Mouse (Mus musculus) thymus, adult 2 months (tissue): ENCODE measurements around the gene Pcyox1. TPM values are rescaled to one million over a fixed set of nuclear protein-coding genes. Genes with fewer than 3 reads are reported as not detected.

Experiments
- DNase-seq: peaks from one replicate; pipeline ENCODE4 v3.0.0; 2021
- H3K27ac ChIP-seq: fragments of 200-500 bp; 2 replicates; pipeline ENCODE4 v1.5.1; 2012; ENCODE audit warnings: low read length, control low read depth; ENCODE audit not compliant: control insufficient read depth, insufficient read depth
- H3K27me3 ChIP-seq: fragments of 200-500 bp; 2 replicates; pipeline ENCODE4 v1.6.1; 2012; ENCODE audit warnings: mild to moderate bottlenecking, low read length, moderate library complexity, mixed read lengths; ENCODE audit not compliant: control insufficient read depth, insufficient read depth
- H3K36me3 ChIP-seq: fragments of 200-500 bp; 2 replicates; pipeline ENCODE4 v1.6.1; 2012; ENCODE audit warnings: mild to moderate bottlenecking, low read length, moderate library complexity; ENCODE audit not compliant: control insufficient read depth, insufficient read depth
- H3K4me1 ChIP-seq: fragments of 200-500 bp; replicated peaks from 2 replicates; pipeline ENCODE4 v1.6.1; 2012; ENCODE audit warnings: low read length; ENCODE audit not compliant: control insufficient read depth, insufficient read depth
- H3K4me3 ChIP-seq: fragments of 200-500 bp; 2 replicates; pipeline ENCODE4 v1.5.1; 2012; ENCODE audit warnings: mild to moderate bottlenecking, low read length, control low read depth, moderate library complexity; ENCODE audit not compliant: control insufficient read depth, insufficient read depth
- CTCF ChIP-seq: fragments of 200-500 bp; IDR thresholded peaks from 2 replicates; pipeline ENCODE4 v1.5.1; 2012; ENCODE audit warnings: mild to moderate bottlenecking, control low read depth, low read length, moderate library complexity, borderline replicate concordance; ENCODE audit not compliant: control insufficient read depth, poor library complexity, insufficient read depth; ENCODE audit errors: extremely low read depth
- POLR2A ChIP-seq: fragments of 200-500 bp; IDR thresholded peaks from 2 replicates; pipeline ENCODE4 v1.6.1; 2012; ENCODE audit warnings: mild to moderate bottlenecking, low read length, control low read depth, moderate library complexity; ENCODE audit not compliant: control insufficient read depth, poor library complexity, insufficient read depth; ENCODE audit errors: extremely low read depth
- WGBS: fragments of 180-500 bp; shearing (Covaris S2); methylation state at CpG from one replicate; pipeline ENCODE4 v1.1.7; 2018; 5-methylcytosine and 5-hydroxymethylcytosine counted together
- polyA plus RNA-seq: library from polyadenylated mRNA; depleted of rRNA; stranded (reverse); fragments of >200 nt; gene quantifications from 2 replicates; pipeline ENCODE4 v1.2.3, GENCODE M21; 2012; rRNA removed

The Pcyox1 gene
- polyA plus RNA-seq: 14.9 and 15.8 TPM in 2 replicates

DNA sequence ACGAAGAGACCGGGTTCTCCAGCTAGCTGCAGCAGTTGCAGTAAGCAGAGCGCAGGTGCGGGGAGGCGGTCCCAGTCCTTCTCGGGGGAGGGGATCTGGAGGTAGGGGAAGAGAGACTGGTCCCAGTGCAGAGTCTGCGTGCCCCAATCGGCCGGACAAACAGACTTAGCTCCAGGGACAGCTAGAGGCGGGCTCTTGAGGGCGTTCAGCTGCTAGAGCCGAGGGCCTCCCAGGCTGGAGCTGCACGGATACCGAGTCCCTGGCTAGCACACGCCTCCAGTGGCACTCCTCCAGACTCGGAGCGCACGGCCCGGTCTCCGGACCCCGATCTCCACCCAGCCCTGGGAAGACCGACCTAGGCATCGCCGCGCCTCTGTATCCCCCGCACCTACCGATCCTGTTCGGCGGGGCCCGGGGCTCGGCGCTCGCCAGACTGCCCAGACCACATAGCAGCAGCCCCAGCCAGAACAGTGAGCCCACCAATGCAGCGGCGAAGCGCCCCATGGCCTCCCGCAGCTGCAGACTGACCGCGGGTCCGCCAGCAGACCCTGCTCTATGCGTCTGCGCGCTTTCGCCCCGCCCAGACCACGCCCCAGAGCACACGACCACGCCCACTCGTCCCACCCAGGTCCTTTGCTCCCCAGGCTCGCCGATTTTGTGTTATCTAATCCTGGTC is at the start of gene Pcyox1:
Gene Pcyox1 (minus strand): TSS at position 574 of the 676 bp plus-strand sequence.
- Histone ChIP-seq H3K27me3 (no peaks in the 10 kb centered on the region), H3K27ac (no peak within 1 kb of the TSS), H3K36me3 (no peaks in the 10 kb centered on the region), H3K4me1 (peaks cover 8% of the 10 kb centered on the region), H3K4me3 (peak within 1 kb of the TSS; percentile 92)
- peak; percentile 86 for DNase-seq
- TF ChIP-seq POLR2A (no peak; the same call in 1 of the 2 replicates), CTCF (no peak)
- under 1% methylated on average over 51 of the region's 51 CpGs for WGBS

DNA sequence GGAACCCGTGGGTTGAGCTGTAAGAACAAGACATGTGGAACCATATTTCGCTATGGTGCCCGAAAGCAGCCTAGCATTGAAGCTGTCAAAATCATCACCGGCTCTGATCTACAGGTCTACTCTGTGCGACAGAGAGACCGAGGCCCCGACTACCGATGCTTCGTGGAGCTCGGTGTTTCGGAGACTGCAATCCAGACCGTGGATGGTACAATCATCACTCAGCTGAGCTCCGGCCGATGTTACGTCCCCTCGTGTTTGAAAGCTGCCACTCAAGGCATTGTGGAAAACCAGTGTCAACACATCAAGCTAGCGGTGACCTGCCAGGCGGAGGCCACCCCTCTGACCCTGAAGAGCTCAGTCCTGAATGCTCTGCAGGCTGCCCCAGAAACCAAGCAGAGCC is 48.6 kb upstream of the Pcyox1 start:
- Histone ChIP-seq H3K4me1 (no peaks in the 10 kb centered on the region), H3K36me3 (peaks cover 31% of the 10 kb centered on the region), H3K4me3 (no peak overlapping the region), H3K27ac (no peak overlapping the region), H3K27me3 (no peaks in the 10 kb centered on the region)
- 96% methylated on average over 18 of the region's 18 CpGs for WGBS
- no peak for DNase-seq
- TF ChIP-seq POLR2A (no peak), CTCF (no peak)

DNA sequence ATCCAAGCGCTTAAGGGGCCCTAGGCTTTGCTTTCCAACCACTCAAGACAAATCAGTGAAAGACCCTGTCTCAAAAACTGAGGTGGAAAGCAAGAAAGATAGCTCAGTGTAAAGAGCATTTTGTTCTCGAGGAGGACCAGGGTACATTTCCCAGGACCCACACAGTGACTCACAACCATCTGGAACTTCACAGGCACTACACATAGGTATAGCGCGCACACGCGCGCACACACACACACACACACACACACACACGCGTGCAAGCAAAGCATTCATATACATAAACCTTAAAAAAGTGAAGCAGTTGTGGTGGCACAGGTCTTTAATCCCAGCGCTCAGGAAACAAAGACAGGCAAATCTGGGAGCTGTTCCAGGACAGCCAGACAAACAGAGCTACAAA is 44.6 kb upstream of the Pcyox1 start:
- Histone ChIP-seq H3K36me3 (peaks cover 22% of the 10 kb centered on the region), H3K27me3 (no peaks in the 10 kb centered on the region), H3K4me1 (no peaks in the 10 kb centered on the region), H3K27ac (no peak overlapping the region), H3K4me3 (no peak overlapping the region)
- 100% methylated on average over 10 of the region's 10 CpGs for WGBS
- DNase-seq: no peak
- TF ChIP-seq CTCF: no peak
- no peak for TF ChIP-seq POLR2A

- Histone ChIP-seq H3K27ac (no peak overlapping the region), H3K36me3 (peaks cover 14% of the 10 kb centered on the region; the same call in 1 of the 2 replicates), H3K4me1 (no peaks in the 10 kb centered on the region), H3K27me3 (no peaks in the 10 kb centered on the region), H3K4me3 (no peak overlapping the region)
- 83% methylated on average over 1 of the region's 1 CpGs for WGBS
- TF ChIP-seq CTCF: no peak
- TF ChIP-seq POLR2A: no peak
- DNase-seq: no peak
These were observed 42.6 kb upstream of the Pcyox1 start for GRCm38 (mm10) chr6:86439531-86439930.

DNA sequence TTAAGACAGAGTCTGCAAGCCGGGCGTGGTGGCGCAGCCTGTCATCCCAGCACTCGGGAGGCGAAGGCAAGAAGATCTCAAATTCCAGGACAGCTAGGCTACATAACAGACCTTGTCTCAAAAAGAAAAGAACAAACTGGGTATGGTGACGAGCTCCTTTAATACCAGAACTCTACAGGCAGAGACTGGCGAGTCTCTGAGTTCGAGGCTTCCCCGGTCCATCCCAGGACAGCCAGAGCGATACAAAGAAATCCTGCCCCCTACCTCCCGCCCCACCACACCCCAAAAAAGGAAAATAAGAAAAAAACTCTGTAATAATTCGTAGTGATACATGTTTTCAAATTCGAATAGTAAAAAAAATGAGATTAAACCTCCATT is 42.2 kb upstream of the Pcyox1 start:
- H3K4me3 ChIP-seq: peak overlapping the region; percentile 96

DNA sequence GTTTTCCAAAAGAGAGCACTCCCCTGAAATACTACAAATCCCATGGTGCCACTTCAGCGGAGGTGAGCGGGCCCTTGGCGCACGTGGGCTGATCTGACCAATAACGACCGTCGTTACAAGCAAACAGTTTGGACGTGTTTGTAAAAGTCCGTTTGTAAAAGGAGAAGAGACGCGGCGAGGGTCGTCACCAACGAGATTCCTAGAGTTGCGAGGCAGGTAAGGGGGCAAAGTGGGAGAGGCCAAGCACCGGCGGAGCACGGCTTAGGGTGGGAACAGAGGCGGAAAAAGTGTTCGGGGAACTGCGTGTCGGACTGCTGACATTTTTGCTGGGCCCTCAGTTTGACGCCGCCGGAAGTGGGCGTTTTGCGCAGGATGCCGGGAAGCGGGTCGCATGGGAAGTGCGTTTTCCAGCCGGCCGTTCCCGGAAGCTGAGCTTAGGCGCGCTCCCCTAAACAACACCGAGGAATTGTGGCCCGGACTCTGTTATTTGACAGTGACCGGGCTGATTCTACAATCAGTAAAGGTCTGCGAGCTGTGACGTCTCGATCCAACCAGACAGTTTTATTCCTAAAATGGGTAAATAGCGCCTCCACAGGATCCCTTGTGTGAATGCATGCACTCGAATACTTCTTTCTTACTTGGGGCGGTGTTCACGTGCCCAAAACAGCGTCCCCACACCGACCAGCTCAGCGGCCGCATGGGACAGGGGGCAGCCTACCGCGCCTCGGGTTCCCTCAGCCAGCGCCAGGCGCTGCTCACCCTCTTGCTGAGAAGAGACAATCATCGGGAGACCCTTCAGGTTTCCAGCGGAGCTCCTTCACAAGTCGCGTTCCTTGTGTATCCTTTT is 41.5 kb upstream of the Pcyox1 start, which contains the start of gene C87436:
Gene C87436 (plus strand): TSS at position 103 of the 847 bp plus-strand sequence.
- H3K36me3 ChIP-seq: peaks cover 9% of the 10 kb centered on the region; the same call in 1 of the 2 replicates
- peak; percentile 92 for DNase-seq
- peak; percentile 29; the same call in 1 of the 2 replicates for TF ChIP-seq CTCF
- TF ChIP-seq POLR2A: peak; percentile 54
- H3K27me3 ChIP-seq: no peaks in the 10 kb centered on the region
- no peaks in the 10 kb centered on the region for H3K4me1 ChIP-seq
- H3K27ac ChIP-seq: peak within 1 kb of the TSS; percentile 97
- WGBS: under 1% methylated on average over 59 of the region's 59 CpGs
- peak within 1 kb of the TSS; percentile 96 for H3K4me3 ChIP-seq

More for the DNA sequence above, 42.2 kb upstream of the Pcyox1 start:
- DNase-seq: no peak
- H3K27me3 ChIP-seq: no peaks in the 10 kb centered on the region
- 1% methylated on average over 13 of the region's 13 CpGs for WGBS
- peak overlapping the region; percentile 97; the same call in 1 of the 2 replicates for H3K27ac ChIP-seq
- peaks cover 10% of the 10 kb centered on the region; the same call in 1 of the 2 replicates for H3K36me3 ChIP-seq
- no peaks in the 10 kb centered on the region for H3K4me1 ChIP-seq
- TF ChIP-seq CTCF (no peak), POLR2A (no peak)
